Mouse (Mus musculus) liver, embryonic 14.5 days (tissue): ENCODE measurements around the gene Nat8.
"Not testable (repeated sequence)": the region's sequence is repeated elsewhere in the genome, so short reads cannot be mapped to it uniquely, and the experiment has no call there.

Experiments used
- CTCF ChIP-seq: IDR thresholded peaks from 2 replicates; pipeline ENCODE4 v1.5.1; 2016; ENCODE audit warnings: antibody characterized with exemption, low read depth, control low read depth
- EP300 ChIP-seq: IDR thresholded peaks from 2 replicates; pipeline ENCODE4 v1.6.1; 2016; ENCODE audit warnings: antibody characterized with exemption, low read depth

DNA sequence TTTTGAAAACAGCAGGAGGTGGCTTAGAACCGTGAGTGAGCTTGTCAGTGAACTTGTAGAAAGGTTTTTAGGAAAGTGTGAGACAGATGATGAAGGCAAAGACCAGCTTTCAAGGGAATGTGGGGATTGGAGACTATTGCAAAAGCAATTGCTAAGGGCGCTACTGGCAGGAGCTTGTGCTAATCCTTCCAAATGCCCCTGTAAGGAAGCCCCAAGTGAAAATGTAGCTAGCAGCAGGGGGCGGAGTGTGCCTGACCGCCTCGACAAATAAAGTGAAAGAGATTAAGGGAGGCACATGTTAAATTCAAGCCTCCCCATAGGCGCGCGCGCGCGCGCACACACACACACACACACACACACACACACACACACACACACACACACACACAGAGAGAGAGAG, 5.4 kb upstream of the Nat8 start:
- TF ChIP-seq CTCF: 0 out of 2 replicates have a peak, but pooled peaks have one; percentile 9
- not testable (repeated sequence) for TF ChIP-seq EP300
